Mouse (Mus musculus): ENCODE results near the gene Olfr385.
"Not testable (repeated sequence)": the region's sequence is repeated elsewhere in the genome, so short reads cannot be mapped to it uniquely, and the experiment has no call there.

Gene Olfr385

DNA sequence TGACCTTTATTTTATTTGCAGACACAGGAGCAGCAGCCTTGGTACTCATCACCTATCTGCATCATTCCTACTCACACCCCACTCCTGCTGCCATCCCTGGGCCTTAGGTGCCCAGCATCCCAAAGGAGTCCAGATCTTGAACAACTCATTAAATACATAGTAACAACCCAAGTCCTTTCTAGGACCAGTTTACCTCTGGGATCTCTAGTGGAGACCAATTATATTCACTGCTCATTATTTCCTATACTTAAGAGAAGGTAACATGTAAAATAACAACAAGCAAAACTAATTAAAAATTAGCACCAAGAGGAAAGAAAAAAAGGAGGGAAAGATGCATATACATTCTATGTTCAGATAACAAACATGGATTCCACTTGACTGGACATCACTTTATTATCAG is at the start of gene Olfr385:
TSS of gene Olfr385 (minus strand) at position 101 of the 400 bp plus-strand sequence.
- DNase-seq (ENCODE audit: low spot score), result no peak

DNA sequence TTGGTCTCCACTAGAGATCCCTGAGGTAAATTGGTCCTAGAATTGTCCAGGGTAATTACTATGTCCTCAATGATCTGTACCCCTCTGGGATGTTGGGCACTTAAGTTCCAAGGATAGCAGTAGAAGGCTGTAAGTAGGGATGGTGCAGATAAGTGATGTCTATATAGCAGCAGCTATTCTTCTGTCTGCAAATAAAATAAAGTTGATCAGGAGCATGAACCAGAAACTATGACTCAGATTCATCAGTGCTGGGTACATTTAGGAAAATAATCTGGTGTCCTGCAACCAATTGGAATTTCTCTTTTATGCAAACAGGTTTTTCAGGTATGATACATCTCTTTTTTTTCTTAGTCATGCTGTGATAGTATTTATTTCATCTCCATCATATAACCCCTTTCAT is 5.5 kb upstream of the Olfr385 start, which contains the start of gene Olfr384:
TSS of gene Olfr384 (plus strand) at position 301 of the 400 bp plus-strand sequence.
- no peak for DNase-seq (ENCODE audit: low spot score)

DNA sequence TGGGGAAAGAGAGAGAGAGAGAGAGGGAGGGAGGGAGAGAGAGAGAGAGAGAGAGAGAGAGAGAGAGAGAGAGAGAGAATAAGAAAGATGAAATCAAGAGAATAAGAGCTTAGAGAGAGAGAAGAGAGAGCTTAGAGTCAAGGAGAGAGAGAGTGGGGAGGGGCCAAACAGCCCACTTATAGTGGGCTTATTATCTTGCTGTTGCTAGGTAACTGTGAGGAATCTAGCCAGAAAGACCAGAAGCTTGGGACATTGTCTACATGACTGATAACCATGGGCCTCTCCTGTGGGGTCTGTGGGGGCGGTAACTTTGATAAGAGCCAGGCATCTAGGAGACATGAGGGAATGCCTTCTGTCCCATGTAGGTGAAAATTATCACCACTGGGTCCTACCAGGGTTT is 9.6 kb downstream of the Olfr385 start:
- DNase-seq (ENCODE audit: low spot score), result not testable (repeated sequence)

DNA sequence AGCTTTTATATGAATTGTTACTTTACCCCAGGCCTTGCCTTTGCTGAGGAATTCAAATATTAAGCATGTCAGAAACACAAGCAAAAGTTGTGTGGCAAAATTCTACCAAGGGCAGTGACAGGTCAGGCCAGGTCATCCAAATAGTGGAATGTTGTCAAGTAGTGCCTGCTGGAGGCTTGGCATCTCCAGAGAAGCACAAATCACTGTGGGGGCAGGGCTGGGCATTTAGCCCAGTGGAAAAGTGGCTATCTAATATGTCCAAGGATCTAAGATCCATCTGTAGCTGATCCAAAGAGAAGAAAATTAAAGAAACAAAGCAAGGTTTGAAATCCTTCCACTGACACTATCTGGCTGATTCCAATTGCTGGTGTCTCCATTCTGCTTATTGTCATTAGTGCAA is 12.9 kb downstream of the Olfr385 start:
- DNase-seq (ENCODE audit: low spot score), result no peak

Measured in retina, embryonic 14.5 days (tissue).